ENCODE assay signal across 9 mouse cellular contexts in genomic region chr17:31119429-31119828, GRCm38 (mm10). TPM values are rescaled to one million over a fixed set of nuclear protein-coding genes. Genes with fewer than 3 reads are reported as not detected.
DNase-seq lines count a peak whose midpoint lies in the region; ATAC-seq and TF ChIP-seq lines count a peak whose summit lies in the region.
"Had no signal": no experiment of that assay in that cellular context is flagged by ENCODE, and none has a peak within 500 bp of the region (broad histone marks: within the 10 kb centered on the region; RNA-seq: fewer than 3 reads in every experiment).

No protein-coding gene starts in this region.

- no peak overlapping the region for H3K4me3 ChIP-seq in intestine, postnatal 0 days (ENCODE audit: low read depth, low read length)
- H3K4me3 ChIP-seq in limb, embryonic 10.5 days, result no peak overlapping the region
- H3K4me3 ChIP-seq in midbrain, embryonic 15.5 days, result no peak overlapping the region
- no peak overlapping the region for H3K4me3 ChIP-seq in spleen, adult 2 months (ENCODE audit: extremely low read depth, insufficient read depth, insufficient read length)

- H3K27ac ChIP-seq in intestine, postnatal 0 days (ENCODE audit: low read depth, low read length), result no peak overlapping the region
- peak overlapping the region; percentile 25; the same call in 1 of the 2 replicates for H3K27ac ChIP-seq in limb, embryonic 10.5 days
- H3K27ac ChIP-seq in midbrain, embryonic 15.5 days, result no peak overlapping the region
- H3K27ac ChIP-seq in spleen, adult 2 months (ENCODE audit: insufficient read depth, low read length), result no peak overlapping the region

- H3K36me3 ChIP-seq in intestine, postnatal 0 days (ENCODE audit: control insufficient read depth, insufficient read depth), result no peaks in the 10 kb centered on the region; the same call in 1 of the 2 replicates
- H3K36me3 ChIP-seq in limb, embryonic 10.5 days, result no peaks in the 10 kb centered on the region
- no peaks in the 10 kb centered on the region for H3K36me3 ChIP-seq in midbrain, embryonic 15.5 days (replicated peaks)
- peaks cover 27% of the 10 kb centered on the region for H3K36me3 ChIP-seq in spleen, adult 2 months (ENCODE audit: control insufficient read depth, insufficient read depth, low read length)

- WGBS in intestine, postnatal 0 days, result 11% methylated on average over 7 of the region's 7 CpGs
- WGBS in limb, embryonic 10.5 days, result 7% methylated on average over 7 of the region's 7 CpGs
- 4% methylated on average over 7 of the region's 7 CpGs for WGBS in midbrain, embryonic 15.5 days
- WGBS in spleen, adult 2 months, result 10% methylated on average over 7 of the region's 7 CpGs

- H3K9ac ChIP-seq in intestine, postnatal 0 days (ENCODE audit: low read depth, low read length), result no peak overlapping the region
- H3K9ac ChIP-seq in midbrain, embryonic 15.5 days, result no peak overlapping the region

- no peaks in the 10 kb centered on the region for H3K4me1 ChIP-seq in intestine, postnatal 0 days (replicated peaks; ENCODE audit: control insufficient read depth, insufficient read depth, low read length)
- H3K4me1 ChIP-seq in limb, embryonic 10.5 days, result peaks cover 12% of the 10 kb centered on the region
- no peaks in the 10 kb centered on the region for H3K4me1 ChIP-seq in midbrain, embryonic 15.5 days
- H3K4me1 ChIP-seq in spleen, adult 2 months (ENCODE audit: control insufficient read depth, insufficient read depth, insufficient read length), result no peaks in the 10 kb centered on the region

- no peaks in the 10 kb centered on the region for H3K9me3 ChIP-seq in intestine, postnatal 0 days (ENCODE audit: control insufficient read depth)
- no peaks in the 10 kb centered on the region for H3K9me3 ChIP-seq in limb, embryonic 10.5 days (replicated peaks)
- H3K9me3 ChIP-seq in midbrain, embryonic 15.5 days, result no peaks in the 10 kb centered on the region

- no peak for ATAC-seq in intestine, postnatal 0 days
- peak; percentile 75 for ATAC-seq in midbrain, embryonic 15.5 days (replicated peaks)
- ATAC-seq: Patski had no signal

- H3K4me2 ChIP-seq in intestine, postnatal 0 days (replicated peaks; ENCODE audit: low read depth), result no peak overlapping the region
- H3K4me2 ChIP-seq in midbrain, embryonic 15.5 days, result no peak overlapping the region

- H3K27me3 ChIP-seq in intestine, postnatal 0 days (replicated peaks; ENCODE audit: control insufficient read depth, insufficient read depth, low read length), result no peaks in the 10 kb centered on the region
- no peaks in the 10 kb centered on the region for H3K27me3 ChIP-seq in limb, embryonic 10.5 days (ENCODE audit: low read depth, poor library complexity, severe bottlenecking)
- no peaks in the 10 kb centered on the region for H3K27me3 ChIP-seq in midbrain, embryonic 15.5 days (replicated peaks)
- no peaks in the 10 kb centered on the region for H3K27me3 ChIP-seq in spleen, adult 2 months (ENCODE audit: control insufficient read depth, insufficient read depth, low read length)

- TF ChIP-seq CTCF in intestine, postnatal 0 days (IDR thresholded peaks at IDR 0.05; ENCODE audit: low read depth), result peak; percentile 96
- TF ChIP-seq CTCF in spleen, adult 2 months (IDR thresholded peaks at IDR 0.05; ENCODE audit: extremely low read depth, insufficient read depth, insufficient read length, insufficient replicate concordance), result peak; percentile 90; the same call in 1 of the 2 replicates

- peak; percentile 49 for DNase-seq in ovary, postnatal 10 days (ENCODE audit: low spot score)
- no peak for DNase-seq in ovary, adult 18-20 months (ENCODE audit: low spot score)
- DNase-seq in embryo, embryonic 10.5 days (ENCODE audit: low spot score), result peak; percentile 90
- DNase-seq in gastrocnemius, postnatal 25 days, result peak; percentile 42
- DNase-seq in limb, embryonic 10.5 days (ENCODE audit: low spot score), result peak; percentile 88
- DNase-seq in spleen, adult 2 months (ENCODE audit: low read depth in 1 of 2, low spot score in 2 of 2), result peak; percentile 39 to 75

- no peak for TF ChIP-seq POLR2A in spleen, adult 2 months (IDR thresholded peaks at IDR 0.05; ENCODE audit: low read depth, low read length)

RNA-seq across cellular contexts. Expression of gene Tff3, which starts 10.0 kb away (rescaled TPM):
- total RNA-seq in gastrocnemius, postnatal 25 days (2021), result not detected
- 2,043 and 2,206 TPM in 2 replicates for polyA plus RNA-seq in intestine, postnatal 0 days (2015; fragmentation: Nextera tagmentation; extraction: Ambion mirVana)
- polyA plus RNA-seq in limb, embryonic 10.5 days (2016; fragmentation: Nextera tagmentation; extraction: Ambion mirVana), result not detected in 2 replicates
- 0.40 and 1.4 TPM in 2 replicates for polyA plus RNA-seq in midbrain, embryonic 15.5 days (2015; fragmentation: Nextera tagmentation; extraction: Ambion mirVana)
- not detected in 2 replicates for polyA plus RNA-seq in spleen, adult 2 months (2012; rRNA removed)
- polyA plus RNA-seq: Patski had no signal

RNA-seq across cellular contexts. Expression of gene Tff2, which starts 24.7 kb away (rescaled TPM):
- total RNA-seq in gastrocnemius, postnatal 25 days (2021), result not detected
- 116 and 203 TPM in 2 replicates for polyA plus RNA-seq in intestine, postnatal 0 days (2015; fragmentation: Nextera tagmentation; extraction: Ambion mirVana)
- polyA plus RNA-seq in limb, embryonic 10.5 days (2016; fragmentation: Nextera tagmentation; extraction: Ambion mirVana), result not detected in 2 replicates
- not detected in 2 replicates for polyA plus RNA-seq in midbrain, embryonic 15.5 days (2015; fragmentation: Nextera tagmentation; extraction: Ambion mirVana)
- polyA plus RNA-seq in spleen, adult 2 months (2012; rRNA removed), result 214 and 330 TPM in 2 replicates
- polyA plus RNA-seq: Patski had no signal

RNA-seq across cellular contexts. Expression of gene Tff1, which starts 45.6 kb away (rescaled TPM):
- not detected for total RNA-seq in gastrocnemius, postnatal 25 days (2021)
- polyA plus RNA-seq in intestine, postnatal 0 days (2015; fragmentation: Nextera tagmentation; extraction: Ambion mirVana), result 39.4 and 174 TPM in 2 replicates
- polyA plus RNA-seq in limb, embryonic 10.5 days (2016; fragmentation: Nextera tagmentation; extraction: Ambion mirVana), result not detected in 2 replicates
- polyA plus RNA-seq in midbrain, embryonic 15.5 days (2015; fragmentation: Nextera tagmentation; extraction: Ambion mirVana), result not detected in 2 replicates
- polyA plus RNA-seq in spleen, adult 2 months (2012; rRNA removed), result not detected in 2 replicates
- polyA plus RNA-seq: Patski had no signal

Comparison
In these comparisons a context has a peak if more than half of its experiments do, and no peak if none do; other contexts are left out.
1. RNA of gene Tff3, which starts 10.0 kb away (polyA plus RNA-seq): 2,043 to 2,206 TPM in intestine, postnatal 0 days; 0.40 to 1.4 TPM in midbrain, embryonic 15.5 days, not detected in limb, embryonic 10.5 days and not detected in spleen, adult 2 months; every median in the first group is over 100 times any median in the second.
2. RNA of gene Tff2, which starts 24.7 kb away (polyA plus RNA-seq): 214 to 330 TPM in spleen, adult 2 months and 116 to 203 TPM in intestine, postnatal 0 days; not detected in limb, embryonic 10.5 days and not detected in midbrain, embryonic 15.5 days; every median in the first group is over 100 times any median in the second.
3. RNA of gene Tff1, which starts 45.6 kb away (polyA plus RNA-seq): 39.4 to 174 TPM in intestine, postnatal 0 days; not detected in limb, embryonic 10.5 days, not detected in midbrain, embryonic 15.5 days and not detected in spleen, adult 2 months; every median in the first group is over 10 times any median in the second.